Mouse (Mus musculus) forebrain, postnatal 0 days (tissue): ENCODE data around the gene Rnf213. TPM values are rescaled to one million over a fixed set of nuclear protein-coding genes. Genes with fewer than 3 reads are reported as not detected.

Experiments used
- ATAC-seq: fragments of 200-750 bp; cut with Nextera tagmentation; 2 replicates; pipeline ENCODE4 v1.8.0; 2017; ENCODE audit warnings: mild to moderate bottlenecking, moderate library complexity
- DNase-seq: peaks from one replicate; pipeline ENCODE4 v3.0.0-alpha.2; 2015
- H3K27ac ChIP-seq: fragments of 300-500 bp; sonication (generic); 2 replicates; pipeline ENCODE4 v1.5.1; 2014; ENCODE audit warnings: low read depth, mild to moderate bottlenecking, antibody characterized with exemption, low read length, moderate library complexity, mixed read lengths
- H3K27me3 ChIP-seq: fragments of 300-500 bp; sonication (generic); 2 replicates; pipeline ENCODE4 v1.6.1; 2014; ENCODE audit warnings: mild to moderate bottlenecking, low read length, mixed read lengths; ENCODE audit not compliant: insufficient read depth
- H3K36me3 ChIP-seq: fragments of 300-500 bp; sonication (generic); 2 replicates; pipeline ENCODE4 v1.6.1; 2014; ENCODE audit warnings: mild to moderate bottlenecking, moderate library complexity; ENCODE audit not compliant: insufficient read depth
- H3K4me1 ChIP-seq: fragments of 300-500 bp; sonication (generic); 2 replicates; pipeline ENCODE4 v1.6.1; 2014; ENCODE audit warnings: antibody characterized with exemption; ENCODE audit not compliant: insufficient read depth
- H3K4me2 ChIP-seq: fragments of 300-500 bp; sonication (generic); 2 replicates; pipeline ENCODE4 v1.6.1; 2014; ENCODE audit warnings: low read depth, mild to moderate bottlenecking, moderate library complexity
- H3K4me3 ChIP-seq: fragments of 300-500 bp; sonication (generic); 2 replicates; pipeline ENCODE4 v1.5.1; 2014; ENCODE audit warnings: low read depth, low read length, mixed read lengths
- H3K9ac ChIP-seq: fragments of 300-500 bp; sonication (generic); 2 replicates; pipeline ENCODE4 v1.6.1; 2014; ENCODE audit warnings: mild to moderate bottlenecking
- H3K9me3 ChIP-seq: fragments of 300-500 bp; sonication (generic); 2 replicates; pipeline ENCODE4 v1.6.1; 2016; ENCODE audit warnings: low read length
- CTCF ChIP-seq: sonication (generic); IDR thresholded peaks from 2 replicates; pipeline ENCODE4 v1.5.1; 2016; ENCODE audit warnings: antibody characterized with exemption, control low read depth, low read depth
- WGBS: fragments of 180-500 bp; shearing (Covaris S2); extraction: QIAGEN DNeasy Blood & Tissue Kit; methylation state at CpG from one replicate; pipeline ENCODE4 v1.1.7; 2014; 5-methylcytosine and 5-hydroxymethylcytosine counted together
- polyA plus RNA-seq: library from polyadenylated mRNA; unstranded; fragments of >200 nt; fragmentation: Nextera tagmentation; extraction: Ambion mirVana; gene quantifications from 2 replicates; pipeline ENCODE4 v1.2.1, GENCODE M21; 2015
- total RNA-seq: library from RNA; depleted of rRNA; stranded (reverse); fragments of >200 nt; gene quantifications from 2 replicates; pipeline ENCODE4 v1.2.3, GENCODE M21; 2014

The Rnf213 gene
- total and polyA plus RNA-seq, 2 experiments from 2014 or later: 1.1 to 8.6 TPM

- WGBS: 3% methylated on average over 53 of the region's 53 CpGs
These were observed 2.3 kb upstream of the Rnf213 start for GRCm38 (mm10) chr11:119390271-119391231.

GRCm38 (mm10) chr11:119391386-119392000 lies 1.4 kb upstream of the Rnf213 start:
- Histone ChIP-seq H3K27me3 (peaks cover 14% of the 10 kb centered on the region), H3K4me3 (no peak overlapping the region), H3K4me2 (no peak overlapping the region), H3K9me3 (no peaks in the 10 kb centered on the region), H3K4me1 (no peaks in the 10 kb centered on the region), H3K36me3 (no peaks in the 10 kb centered on the region), H3K27ac (no peak overlapping the region), H3K9ac (no peak overlapping the region)
- 44% methylated on average over 7 of the region's 7 CpGs for WGBS
- no peak for DNase-seq
- ATAC-seq: no peak
- no peak for TF ChIP-seq CTCF

More at GRCm38 (mm10) chr11:119390271-119391231, 2.3 kb upstream of the Rnf213 start:
- H3K27ac ChIP-seq: peak overlapping the region; percentile 46
- peaks cover 14% of the 10 kb centered on the region for H3K27me3 ChIP-seq
- peak overlapping the region; percentile 44 for H3K4me3 ChIP-seq
- 0 out of 2 replicates have a peak, but pooled peaks have one; percentile 5 for TF ChIP-seq CTCF
- no peaks in the 10 kb centered on the region for H3K36me3 ChIP-seq
- H3K4me1 ChIP-seq: no peaks in the 10 kb centered on the region
- DNase-seq: peak; percentile 14
- ATAC-seq: peak; percentile 54
- peak overlapping the region; percentile 46 for H3K9ac ChIP-seq
- peak overlapping the region; percentile 90 for H3K4me2 ChIP-seq
- no peaks in the 10 kb centered on the region for H3K9me3 ChIP-seq

GRCm38 (mm10) chr11:119392001-119392614 lies 792 bp upstream of the Rnf213 start:
- H3K9ac ChIP-seq: no peak overlapping the region
- no peak overlapping the region for H3K4me3 ChIP-seq
- no peaks in the 10 kb centered on the region for H3K4me1 ChIP-seq
- no peaks in the 10 kb centered on the region for H3K36me3 ChIP-seq
- DNase-seq: no peak
- no peak for TF ChIP-seq CTCF
- H3K27ac ChIP-seq: no peak overlapping the region
- H3K4me2 ChIP-seq: peak overlapping the region; percentile 54; the same call in 1 of the 2 replicates
- no peak for ATAC-seq
- peaks cover 14% of the 10 kb centered on the region for H3K27me3 ChIP-seq
- no peaks in the 10 kb centered on the region for H3K9me3 ChIP-seq
- 18% methylated on average over 12 of the region's 12 CpGs for WGBS

GRCm38 (mm10) chr11:119393483-119393804 lies 544 bp downstream of the Rnf213 start:
- 23% methylated on average over 7 of the region's 7 CpGs for WGBS
- H3K4me1 ChIP-seq: no peaks in the 10 kb centered on the region
- peaks cover 14% of the 10 kb centered on the region for H3K27me3 ChIP-seq
- H3K4me2 ChIP-seq: peak overlapping the region; percentile 54
- H3K4me3 ChIP-seq: peak overlapping the region; percentile 36
- no peak for TF ChIP-seq CTCF
- DNase-seq: no peak
- no peak overlapping the region for H3K9ac ChIP-seq
- ATAC-seq: no peak
- no peak overlapping the region for H3K27ac ChIP-seq
- H3K9me3 ChIP-seq: no peaks in the 10 kb centered on the region
- H3K36me3 ChIP-seq: no peaks in the 10 kb centered on the region

- WGBS: 50% methylated on average over 6 of the region's 6 CpGs
These were observed 1.3 kb downstream of the Rnf213 start for GRCm38 (mm10) chr11:119394210-119394609.

GRCm38 (mm10) chr11:119395394-119395793 lies 2.5 kb downstream of the Rnf213 start:
- Histone ChIP-seq H3K4me1 (no peaks in the 10 kb centered on the region), H3K4me2 (no peak overlapping the region), H3K27me3 (peaks cover 10% of the 10 kb centered on the region), H3K9me3 (no peaks in the 10 kb centered on the region), H3K4me3 (no peak overlapping the region), H3K9ac (no peak overlapping the region), H3K36me3 (no peaks in the 10 kb centered on the region), H3K27ac (no peak overlapping the region)
- no peak for TF ChIP-seq CTCF
- WGBS: 20% methylated on average over 7 of the region's 7 CpGs
- no peak for ATAC-seq
- no peak for DNase-seq

More at GRCm38 (mm10) chr11:119394210-119394609, 1.3 kb downstream of the Rnf213 start:
- DNase-seq: no peak
- H3K9ac ChIP-seq: no peak overlapping the region
- no peak for ATAC-seq
- no peak overlapping the region for H3K4me2 ChIP-seq
- no peak overlapping the region for H3K4me3 ChIP-seq
- no peaks in the 10 kb centered on the region for H3K9me3 ChIP-seq
- no peaks in the 10 kb centered on the region for H3K4me1 ChIP-seq
- H3K36me3 ChIP-seq: no peaks in the 10 kb centered on the region
- no peak overlapping the region for H3K27ac ChIP-seq
- TF ChIP-seq CTCF: no peak
- H3K27me3 ChIP-seq: peaks cover 14% of the 10 kb centered on the region
